Mouse (Mus musculus): ENCODE measurements around the gene Dpp4. TPM values are rescaled to one million over a fixed set of nuclear protein-coding genes. Genes with fewer than 3 reads are reported as not detected.

Dpp4 gene
- polyA plus RNA-seq, 1 experiment from 2014 or later = 69.3 TPM

DNA sequence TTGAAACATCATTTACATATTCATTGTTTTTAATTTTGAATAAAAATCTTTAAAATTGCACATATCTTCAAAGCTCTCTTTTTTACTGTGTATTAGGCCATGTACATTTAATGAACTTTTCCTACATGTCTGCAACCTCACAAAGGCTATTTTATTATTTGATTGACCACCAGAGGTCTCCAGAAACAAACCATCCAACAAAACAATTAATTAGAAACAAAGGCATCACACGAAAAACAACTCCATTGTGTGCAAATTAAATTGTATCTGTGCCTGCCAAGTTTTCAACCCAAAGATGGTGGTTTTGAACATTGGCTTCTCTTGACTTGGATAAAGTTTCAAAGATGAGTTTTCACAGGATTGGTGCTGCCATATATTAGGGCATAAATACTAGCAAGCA, 65.3 kb downstream of the Dpp4 start:
- Histone ChIP-seq H3K9ac (no peak overlapping the region), H3K4me1 (replicated peaks) (no peaks in the 10 kb centered on the region), H3K4me3 (replicated peaks) (no peak overlapping the region), H3K9me3 (no peaks in the 10 kb centered on the region), H3K4me2 (replicated peaks) (no peak overlapping the region), H3K27ac (no peak overlapping the region), H3K27me3 (replicated peaks) (no peaks in the 10 kb centered on the region), H3K36me3 (no peaks in the 10 kb centered on the region)
- no peak for ATAC-seq
- WGBS = 29% methylated on average over 1 of the region's 1 CpGs

DNA sequence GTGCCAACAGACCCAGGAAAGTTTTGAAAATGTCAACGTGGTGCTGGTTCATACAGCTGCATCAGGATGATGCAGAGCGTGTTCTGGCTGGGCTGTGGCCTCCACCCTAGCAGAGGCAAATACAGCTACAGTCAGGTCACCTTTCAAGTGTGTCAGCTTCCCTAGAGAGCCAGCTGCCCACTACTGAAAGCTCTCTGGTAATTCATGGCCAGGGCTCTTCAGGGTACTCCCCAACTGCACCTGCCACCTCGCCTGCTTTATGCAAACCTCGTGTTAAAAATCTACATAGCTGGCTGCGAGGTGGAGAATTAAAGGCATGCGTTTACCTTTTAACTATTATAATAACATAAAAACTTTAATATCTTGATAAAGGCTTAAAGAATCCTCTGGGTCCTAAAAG, 67.7 kb downstream of the Dpp4 start:
- WGBS = 65% methylated on average over 6 of the region's 6 CpGs
- no peak for ATAC-seq

DNA sequence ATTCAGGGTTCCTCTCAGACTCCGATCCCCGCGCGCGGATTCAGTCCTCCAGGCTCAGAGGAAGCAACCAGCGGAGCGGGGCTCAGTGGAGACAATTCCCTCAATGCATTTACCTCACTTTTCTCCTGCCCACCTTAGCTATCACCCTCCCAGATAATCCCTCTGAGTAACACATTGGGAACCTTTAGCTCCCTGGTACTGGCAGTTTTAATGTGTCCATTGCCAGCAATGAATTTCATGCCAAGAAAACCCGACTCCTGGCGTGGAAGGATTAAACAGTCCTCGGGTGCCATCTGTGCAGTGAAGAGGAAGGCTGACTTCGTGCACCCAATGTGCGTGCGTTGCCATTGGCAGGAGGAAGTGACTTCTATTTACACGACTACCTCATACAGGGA, 70.3 kb downstream of the Dpp4 start:
- Histone ChIP-seq H3K9me3 (no peaks in the 10 kb centered on the region), H3K27ac (no peak overlapping the region), H3K27me3 (replicated peaks) (no peaks in the 10 kb centered on the region), H3K36me3 (no peaks in the 10 kb centered on the region), H3K4me2 (replicated peaks) (no peak overlapping the region), H3K4me1 (replicated peaks) (no peaks in the 10 kb centered on the region), H3K4me3 (replicated peaks) (no peak overlapping the region), H3K9ac (no peak overlapping the region)
- 61% methylated on average over 14 of the region's 14 CpGs for WGBS
- no peak for ATAC-seq

More for the DNA sequence above, 67.7 kb downstream of the Dpp4 start:
- H3K36me3 ChIP-seq = no peaks in the 10 kb centered on the region
- no peaks in the 10 kb centered on the region for H3K9me3 ChIP-seq
- H3K4me3 ChIP-seq (replicated peaks) = no peak overlapping the region
- no peaks in the 10 kb centered on the region for H3K4me1 ChIP-seq (replicated peaks)
- H3K27me3 ChIP-seq (replicated peaks) = no peaks in the 10 kb centered on the region
- H3K9ac ChIP-seq = no peak overlapping the region
- H3K4me2 ChIP-seq (replicated peaks) = no peak overlapping the region
- no peak overlapping the region for H3K27ac ChIP-seq

DNA sequence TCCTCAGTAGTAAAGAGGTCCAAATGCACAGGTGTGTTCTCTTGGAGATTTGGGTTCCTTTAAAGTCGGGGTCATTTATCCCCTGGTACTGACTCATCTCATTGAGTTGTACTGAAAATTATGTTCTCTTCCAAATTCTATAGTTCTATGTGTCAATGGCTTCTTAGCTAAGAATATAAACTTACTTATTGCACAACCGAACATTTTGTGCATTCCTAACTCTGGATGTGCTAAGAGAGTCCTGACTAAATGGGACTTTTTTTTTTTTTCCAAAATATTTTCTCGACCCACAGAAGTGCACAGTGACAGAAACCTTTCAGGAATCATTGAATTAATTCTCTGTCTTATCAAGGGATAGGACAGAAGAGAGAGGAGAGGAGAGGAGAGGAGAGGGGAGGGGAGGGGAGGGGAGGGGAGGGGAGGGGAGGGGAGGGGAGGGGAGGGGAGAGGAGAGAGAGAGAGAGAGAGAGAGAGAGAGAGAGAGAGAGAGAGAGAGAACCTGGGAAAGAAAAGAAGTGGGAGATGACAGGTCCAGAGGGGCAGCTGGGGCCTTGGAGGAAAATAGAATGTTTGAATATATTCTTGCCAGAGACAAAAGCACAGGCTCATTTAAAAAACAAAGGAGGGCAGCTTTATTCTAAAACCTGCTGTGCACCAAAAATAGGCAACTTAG, 70.8 kb downstream of the Dpp4 start:
- Histone ChIP-seq H3K4me3 (replicated peaks) (no peak overlapping the region), H3K4me1 (replicated peaks) (no peaks in the 10 kb centered on the region), H3K9me3 (no peaks in the 10 kb centered on the region), H3K27me3 (replicated peaks) (no peaks in the 10 kb centered on the region), H3K9ac (no peak overlapping the region), H3K4me2 (replicated peaks) (no peak overlapping the region), H3K36me3 (no peaks in the 10 kb centered on the region), H3K27ac (no peak overlapping the region)
- ATAC-seq = no peak
- WGBS = 66% methylated on average over 3 of the region's 3 CpGs

DNA sequence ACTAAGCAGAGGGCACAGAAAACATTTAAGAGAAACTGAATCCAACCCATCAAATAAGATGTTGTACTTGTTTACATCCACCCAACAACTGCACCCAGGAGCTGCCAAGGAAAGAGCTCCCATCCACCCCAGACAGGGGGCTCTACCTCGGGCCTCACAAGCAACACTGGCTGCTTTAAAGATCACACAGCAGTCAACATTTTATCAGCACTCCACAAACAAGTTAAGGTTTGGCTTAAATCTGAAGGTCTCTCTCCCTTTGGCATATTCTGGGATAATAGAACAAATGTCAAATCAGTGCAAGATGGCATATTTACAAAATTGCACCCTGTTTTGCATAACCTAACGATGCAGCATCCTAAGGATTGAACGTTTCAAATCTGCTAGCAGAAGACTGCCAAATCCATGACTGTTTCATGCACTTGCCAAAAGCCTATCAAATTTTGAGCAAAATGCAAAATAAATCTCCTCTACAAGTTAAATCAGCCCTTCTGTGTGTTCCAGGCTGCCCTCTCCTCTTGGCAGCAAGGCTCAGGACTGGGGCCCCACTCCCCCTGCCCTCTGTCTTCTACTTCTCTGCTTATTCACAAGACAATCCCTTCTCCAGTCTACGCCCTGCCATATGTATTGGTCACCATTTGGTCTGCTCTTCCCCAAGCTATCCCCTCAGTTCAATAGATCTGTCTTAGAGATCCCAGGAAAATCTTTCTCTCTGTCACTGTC, 72.6 kb downstream of the Dpp4 start:
- ATAC-seq = no peak
- Histone ChIP-seq H3K27ac (no peak overlapping the region), H3K4me3 (replicated peaks) (no peak overlapping the region), H3K36me3 (no peaks in the 10 kb centered on the region), H3K27me3 (replicated peaks) (no peaks in the 10 kb centered on the region), H3K4me2 (replicated peaks) (no peak overlapping the region), H3K9me3 (no peaks in the 10 kb centered on the region), H3K4me1 (replicated peaks) (no peaks in the 10 kb centered on the region), H3K9ac (no peak overlapping the region)
- WGBS = 79% methylated on average over 4 of the region's 4 CpGs

DNA sequence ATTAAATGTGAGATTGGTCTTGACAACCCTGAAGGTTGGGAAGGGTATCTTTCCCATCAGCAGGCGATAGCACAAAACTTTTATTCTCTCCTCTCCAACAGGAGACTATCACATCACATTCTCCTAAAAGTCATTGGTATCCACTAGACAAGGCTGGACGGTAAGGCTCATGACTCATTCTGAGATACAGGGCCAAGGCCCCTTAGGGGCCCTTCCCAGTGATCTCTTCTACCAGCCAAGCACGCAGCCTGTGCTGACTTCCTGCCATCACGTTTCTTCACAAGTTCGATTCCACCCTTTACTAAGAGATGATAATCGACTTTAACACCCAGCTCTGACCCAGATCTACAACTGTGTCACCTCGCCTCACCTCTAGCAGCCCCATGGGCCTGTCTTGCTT, 74.9 kb downstream of the Dpp4 start:
- H3K36me3 ChIP-seq = no peaks in the 10 kb centered on the region
- no peak overlapping the region for H3K4me3 ChIP-seq (replicated peaks)
- no peak overlapping the region for H3K27ac ChIP-seq
- no peak overlapping the region for H3K4me2 ChIP-seq (replicated peaks)
- 89% methylated on average over 7 of the region's 7 CpGs for WGBS
- no peaks in the 10 kb centered on the region for H3K27me3 ChIP-seq (replicated peaks)
- no peak for ATAC-seq
- H3K9me3 ChIP-seq = no peaks in the 10 kb centered on the region
- no peak overlapping the region for H3K9ac ChIP-seq
- no peaks in the 10 kb centered on the region for H3K4me1 ChIP-seq (replicated peaks)

DNA sequence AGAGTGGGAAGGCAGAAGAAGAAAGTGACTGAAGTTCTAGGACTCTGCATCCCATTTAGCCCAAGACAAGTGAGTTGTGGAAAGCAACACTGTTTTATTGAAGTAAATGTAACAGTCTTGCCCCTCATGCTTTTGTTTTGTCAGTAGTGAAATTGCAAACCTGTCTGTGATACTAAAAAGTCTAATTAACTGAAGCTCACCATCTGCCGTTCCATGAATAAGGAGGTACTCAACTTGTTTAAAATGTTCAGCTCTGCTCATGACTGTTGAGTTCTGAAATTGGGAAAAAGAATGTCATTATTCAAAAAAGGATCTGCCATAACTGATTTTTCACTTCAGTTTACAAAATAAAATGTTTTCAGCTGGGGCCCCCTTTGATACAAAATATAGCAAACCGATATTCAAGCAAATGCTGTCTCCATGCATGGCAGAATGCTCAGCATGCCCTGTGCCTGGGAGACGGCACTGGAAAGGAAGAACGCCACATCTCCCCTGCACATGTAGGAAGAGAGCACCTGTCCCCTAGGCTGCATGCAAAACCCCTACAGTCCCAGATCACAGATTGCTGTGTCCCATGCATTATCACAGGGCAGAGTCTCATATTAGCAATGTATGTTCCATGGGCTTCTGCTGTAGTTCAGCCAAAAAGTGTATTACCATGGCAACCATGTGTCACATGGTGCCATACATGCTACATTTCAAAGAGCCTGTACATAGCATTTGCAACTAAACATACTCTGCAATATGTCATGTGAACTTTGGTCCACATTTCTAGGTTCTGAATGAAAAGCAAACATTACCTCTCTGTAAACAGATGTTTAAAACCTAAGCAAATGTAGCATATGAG, 77.4 kb downstream of the Dpp4 start:
- H3K27ac ChIP-seq = no peak overlapping the region
- H3K4me3 ChIP-seq (replicated peaks) = no peak overlapping the region

DNA sequence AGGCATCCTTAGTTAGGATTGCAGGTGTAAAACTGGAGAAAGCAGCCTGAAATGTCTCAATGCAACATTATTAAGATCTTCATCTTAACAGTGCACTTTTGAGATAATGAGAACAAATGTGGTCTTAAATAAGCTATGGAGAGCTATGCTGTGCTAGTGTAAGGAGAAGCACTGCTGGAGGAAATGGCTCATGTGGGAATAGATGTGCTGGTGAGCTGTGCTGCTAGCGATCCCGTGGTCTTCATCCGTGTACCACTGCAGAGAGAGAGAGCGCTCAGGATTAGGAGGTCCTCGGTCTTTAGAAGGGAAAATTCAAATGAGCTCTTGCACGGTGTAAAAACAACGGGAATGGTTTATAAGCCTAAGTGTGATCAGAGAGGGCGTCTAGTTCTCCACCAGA, 79.6 kb downstream of the Dpp4 start:
- Histone ChIP-seq H3K9ac (no peak overlapping the region), H3K4me3 (replicated peaks) (no peak overlapping the region), H3K27ac (no peak overlapping the region), H3K36me3 (no peaks in the 10 kb centered on the region), H3K9me3 (no peaks in the 10 kb centered on the region), H3K27me3 (replicated peaks) (no peaks in the 10 kb centered on the region), H3K4me2 (replicated peaks) (no peak overlapping the region), H3K4me1 (replicated peaks) (no peaks in the 10 kb centered on the region)
- 82% methylated on average over 8 of the region's 8 CpGs for WGBS
- ATAC-seq = no peak

More for the DNA sequence above, 77.4 kb downstream of the Dpp4 start:
- WGBS = 87% methylated on average over 4 of the region's 4 CpGs
- no peak for ATAC-seq
- no peaks in the 10 kb centered on the region for H3K9me3 ChIP-seq
- H3K27me3 ChIP-seq (replicated peaks) = no peaks in the 10 kb centered on the region
- no peaks in the 10 kb centered on the region for H3K36me3 ChIP-seq
- H3K4me2 ChIP-seq (replicated peaks) = no peak overlapping the region
- H3K9ac ChIP-seq = no peak overlapping the region
- no peaks in the 10 kb centered on the region for H3K4me1 ChIP-seq (replicated peaks)

DNA sequence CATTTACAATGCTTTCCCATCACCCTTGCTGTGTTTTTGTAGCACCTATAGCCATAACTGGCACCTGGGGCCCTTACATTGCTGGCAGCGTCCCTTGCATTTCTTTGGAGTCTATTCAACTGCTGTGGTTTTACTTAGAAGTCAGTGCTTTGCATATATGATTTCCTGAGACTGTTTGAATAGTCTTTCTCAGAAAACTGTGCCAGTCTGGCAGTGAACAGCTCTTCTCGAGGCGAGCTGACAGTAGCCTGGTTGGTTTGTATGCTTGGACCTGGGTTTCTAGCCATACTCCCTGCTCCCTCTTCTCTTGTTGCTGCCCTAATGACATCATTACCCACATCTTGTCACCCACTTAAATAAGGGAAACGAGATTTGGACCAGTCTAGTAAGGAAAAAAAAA, 80.1 kb downstream of the Dpp4 start:
- H3K9ac ChIP-seq = no peak overlapping the region
- H3K4me3 ChIP-seq (replicated peaks) = no peak overlapping the region
- H3K9me3 ChIP-seq = no peaks in the 10 kb centered on the region
- H3K27ac ChIP-seq = no peak overlapping the region
- H3K36me3 ChIP-seq = no peaks in the 10 kb centered on the region
- no peak for ATAC-seq
- H3K4me1 ChIP-seq (replicated peaks) = no peaks in the 10 kb centered on the region
- no peak overlapping the region for H3K4me2 ChIP-seq (replicated peaks)
- H3K27me3 ChIP-seq (replicated peaks) = no peaks in the 10 kb centered on the region
- WGBS = 69% methylated on average over 4 of the region's 4 CpGs

DNA sequence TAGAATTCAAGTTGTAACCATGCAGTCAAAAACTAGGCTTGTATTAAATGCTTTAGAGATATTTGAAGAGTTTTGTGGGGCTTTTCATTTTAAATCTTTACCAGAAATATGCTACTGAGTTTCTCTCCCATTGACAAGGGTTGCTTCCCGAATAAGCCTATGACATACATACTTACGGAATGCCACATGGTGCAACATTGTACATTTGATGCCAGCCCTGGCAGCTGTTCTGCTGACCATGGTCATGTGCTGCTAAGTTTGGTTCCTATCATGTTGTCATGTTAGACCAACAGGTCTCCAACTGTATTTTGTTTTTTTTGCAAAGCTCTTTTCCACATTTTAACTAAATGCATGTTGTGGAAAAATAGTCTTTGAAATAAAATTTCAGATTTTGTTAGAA, 86.6 kb downstream of the Dpp4 start:
- Histone ChIP-seq H3K4me2 (replicated peaks) (no peak overlapping the region), H3K4me3 (replicated peaks) (no peak overlapping the region), H3K9ac (no peak overlapping the region), H3K36me3 (no peaks in the 10 kb centered on the region), H3K27me3 (replicated peaks) (no peaks in the 10 kb centered on the region), H3K4me1 (replicated peaks) (no peaks in the 10 kb centered on the region), H3K9me3 (no peaks in the 10 kb centered on the region), H3K27ac (no peak overlapping the region)
- WGBS = 92% methylated on average over 2 of the region's 2 CpGs
- no peak for ATAC-seq

DNA sequence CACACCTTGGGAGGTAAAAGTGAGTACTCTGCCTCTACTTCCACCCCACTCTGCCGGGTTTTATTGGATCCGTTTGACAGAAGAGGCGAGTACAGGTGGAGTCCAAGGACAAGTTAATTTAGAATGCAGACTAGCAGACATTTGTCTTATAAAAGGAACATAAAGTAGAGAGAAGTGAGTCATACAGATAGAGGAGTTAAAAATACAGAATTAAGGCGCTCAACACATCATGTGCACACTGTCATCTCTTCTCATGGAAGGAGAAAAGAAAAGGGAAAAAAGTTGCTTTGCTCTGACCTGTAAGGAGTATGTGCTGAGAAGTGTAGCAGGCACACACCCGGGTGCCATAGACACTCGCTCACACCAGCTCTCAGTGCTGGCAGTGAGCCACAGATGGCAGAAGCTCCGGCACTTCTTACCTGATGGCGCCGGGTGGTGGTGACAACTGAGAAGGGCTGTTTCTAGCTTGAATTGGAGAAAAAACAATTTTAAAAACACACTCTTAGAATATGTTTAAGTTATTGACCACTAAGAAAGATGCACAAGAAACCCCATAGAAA, 88.9 kb downstream of the Dpp4 start:
- no peak for ATAC-seq
- no peak overlapping the region for H3K27ac ChIP-seq
- H3K4me1 ChIP-seq (replicated peaks) = no peaks in the 10 kb centered on the region
- H3K4me3 ChIP-seq (replicated peaks) = no peak overlapping the region
- H3K36me3 ChIP-seq = no peaks in the 10 kb centered on the region
- H3K9me3 ChIP-seq = no peaks in the 10 kb centered on the region
- WGBS = 81% methylated on average over 9 of the region's 9 CpGs
- H3K4me2 ChIP-seq (replicated peaks) = no peak overlapping the region
- no peaks in the 10 kb centered on the region for H3K27me3 ChIP-seq (replicated peaks)
- H3K9ac ChIP-seq = no peak overlapping the region

DNA sequence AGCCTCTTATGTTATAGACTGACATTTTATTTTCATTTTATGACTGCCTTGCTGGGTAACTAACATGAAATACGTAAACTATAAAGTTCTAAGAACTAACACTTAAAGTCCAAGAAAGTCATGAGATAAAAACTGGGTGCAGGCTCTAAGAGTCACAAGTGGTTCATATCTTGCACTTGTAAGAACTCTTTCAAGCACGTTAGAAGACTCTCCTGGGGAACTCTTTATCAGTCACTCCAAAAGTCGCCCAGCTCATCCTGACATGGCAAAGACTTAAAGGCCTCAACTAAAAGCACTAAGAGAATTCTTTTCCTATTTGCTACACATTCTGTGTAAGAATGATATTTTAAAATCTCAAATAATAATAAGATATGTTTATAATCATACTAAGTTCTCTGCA, 92.5 kb downstream of the Dpp4 start:
- H3K27ac ChIP-seq = no peak overlapping the region
- H3K4me2 ChIP-seq (replicated peaks) = no peak overlapping the region
- H3K4me3 ChIP-seq (replicated peaks) = no peak overlapping the region
- no peak overlapping the region for H3K9ac ChIP-seq
- H3K27me3 ChIP-seq (replicated peaks) = no peaks in the 10 kb centered on the region
- no peak for ATAC-seq
- no peaks in the 10 kb centered on the region for H3K9me3 ChIP-seq
- H3K4me1 ChIP-seq (replicated peaks) = no peaks in the 10 kb centered on the region
- 87% methylated on average over 3 of the region's 3 CpGs for WGBS
- H3K36me3 ChIP-seq = no peaks in the 10 kb centered on the region

All from intestine, embryonic 15.5 days (tissue).